Comparison of ENCODE assay signal across 1 mouse cellular context in the genomic region with DNA sequence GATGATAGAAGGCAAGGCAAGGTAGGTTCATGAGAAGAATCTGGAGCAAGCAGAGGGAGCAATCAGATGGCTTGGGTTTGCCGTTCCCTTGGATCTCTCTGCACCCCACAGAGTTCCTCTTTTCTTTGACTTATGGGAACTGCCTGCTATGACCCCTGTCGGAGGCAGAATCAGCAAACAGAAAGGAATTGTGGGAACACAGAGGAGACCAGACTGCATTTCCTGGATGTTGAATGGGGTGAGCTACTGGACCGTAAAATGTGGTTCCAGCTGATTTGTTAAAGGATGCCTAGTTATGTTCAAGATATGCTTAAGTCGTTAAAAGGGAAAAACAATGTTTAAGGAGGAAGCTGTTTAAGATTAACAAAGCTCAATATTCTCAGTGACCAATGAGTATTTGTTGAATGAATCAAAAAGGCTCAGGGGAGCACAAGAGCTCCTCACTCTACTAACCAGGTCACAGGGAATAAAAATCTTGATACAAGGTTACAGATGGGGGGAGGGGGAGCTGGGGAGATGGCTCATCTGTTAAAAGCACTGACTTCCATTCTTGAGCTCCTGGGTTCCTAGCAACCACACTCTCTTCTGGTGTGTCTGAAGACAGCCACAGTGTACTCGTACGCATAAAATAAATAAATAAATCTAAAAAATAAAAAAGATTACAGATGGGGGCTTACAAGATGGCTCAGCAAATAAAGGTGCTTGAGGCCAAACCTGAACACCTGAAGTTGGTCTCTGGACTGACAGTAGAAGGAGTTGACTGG.
A peak's percentile ranks its signal among the peaks of the same experiment; 100 is the strongest.
TF ChIP-seq lines count a peak whose summit lies in the region.

No protein-coding gene starts in this region.

TF ChIP-seq in MEL, 35 proteins besides CTCF, POLR2A, EP300 and RAD21:
- TF ChIP-seq HCFC1 (IDR thresholded peaks at IDR 0.05; ENCODE audit: low read depth, low read length) (0 out of 2 replicates have a peak, but pooled peaks have one; percentile 23), POLR2AphosphoS2 (IDR thresholded peaks at IDR 0.05; ENCODE audit: low read length) (no peak), RCOR1 (IDR thresholded peaks at IDR 0.05; ENCODE audit: low read depth, low read length) (peak; percentile 55; the same call in 1 of the 2 replicates), ELF1 (IDR thresholded peaks at IDR 0.05; ENCODE audit: low read depth, low read length) (peak; percentile 27; the same call in 1 of the 2 replicates), KAT2A (conservative IDR thresholded peaks at IDR 0.05; ENCODE audit: low read depth, low read length) (no peak), ZNF384 (IDR thresholded peaks at IDR 0.05; ENCODE audit: low read depth, low read length) (peak; percentile 95)
